ENCODE assay signal across 22 mouse cellular contexts in the genomic region with DNA sequence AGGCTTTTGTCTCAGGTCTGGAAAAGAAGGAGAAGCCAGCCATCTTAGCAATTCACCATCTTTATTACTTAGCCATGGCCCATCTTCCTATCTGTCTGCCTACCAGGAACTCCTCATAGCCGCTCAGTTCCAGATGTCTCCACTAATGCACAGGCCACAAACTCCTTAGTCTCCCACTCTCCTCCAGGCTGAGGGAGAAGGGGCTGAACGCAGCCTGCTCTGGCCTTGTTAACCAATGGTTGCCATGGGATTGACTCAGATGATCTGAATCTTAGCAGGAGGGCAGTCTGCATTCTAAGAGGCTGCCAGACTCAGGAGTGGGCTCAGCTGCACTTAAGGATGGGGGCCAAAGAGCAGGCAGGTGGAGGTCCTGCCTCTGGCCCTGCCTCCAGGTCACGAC. TPM values are rescaled to one million over a fixed set of nuclear protein-coding genes. Genes with fewer than 3 reads are reported as not detected.
DNase-seq lines count a peak whose midpoint lies in the region; ATAC-seq and TF ChIP-seq lines count a peak whose summit lies in the region.
"Had no signal": no experiment of that assay in that cellular context is flagged by ENCODE, and none has a peak within 500 bp of the region (broad histone marks: within the 10 kb centered on the region; RNA-seq: fewer than 3 reads in every experiment).

No protein-coding gene starts in this region.

- TF ChIP-seq EP300 in lung, postnatal 0 days (IDR thresholded peaks at IDR 0.05): no peak

- no peak overlapping the region for H3K27ac ChIP-seq in forebrain, embryonic 12.5 days
- no peak overlapping the region for H3K27ac ChIP-seq in forebrain, embryonic 16.5 days (ENCODE audit: low read length)
- H3K27ac ChIP-seq in hindbrain, embryonic 11.5 days (ENCODE audit: low read depth, low read length): no peak overlapping the region
- H3K27ac ChIP-seq in hindbrain, postnatal 0 days: no peak overlapping the region
- no peak overlapping the region for H3K27ac ChIP-seq in midbrain, embryonic 15.5 days
- H3K27ac ChIP-seq in lung, postnatal 0 days (ENCODE audit: low read length): no peak overlapping the region
- H3K27ac ChIP-seq in intestine, postnatal 0 days (ENCODE audit: low read depth, low read length): no peak overlapping the region
- H3K27ac ChIP-seq: limb, embryonic 13.5 days; liver, embryonic 12.5 days had no signal

- TF ChIP-seq CTCF in hindbrain, postnatal 0 days (IDR thresholded peaks at IDR 0.05; ENCODE audit: low read depth): no peak
- no peak for TF ChIP-seq CTCF in lung, postnatal 0 days (IDR thresholded peaks at IDR 0.05)
- no peak for TF ChIP-seq CTCF in intestine, postnatal 0 days (IDR thresholded peaks at IDR 0.05; ENCODE audit: low read depth)

- H3K9ac ChIP-seq in forebrain, embryonic 12.5 days: no peak overlapping the region
- no peak overlapping the region for H3K9ac ChIP-seq in forebrain, embryonic 16.5 days (replicated peaks; ENCODE audit: low read depth, low read length)
- H3K9ac ChIP-seq in hindbrain, embryonic 11.5 days (ENCODE audit: low read depth, low read length): no peak overlapping the region
- H3K9ac ChIP-seq in hindbrain, postnatal 0 days (replicated peaks; ENCODE audit: low read length): no peak overlapping the region
- no peak overlapping the region for H3K9ac ChIP-seq in midbrain, embryonic 15.5 days
- no peak overlapping the region for H3K9ac ChIP-seq in lung, postnatal 0 days (replicated peaks; ENCODE audit: low read depth)
- no peak overlapping the region for H3K9ac ChIP-seq in intestine, postnatal 0 days (ENCODE audit: low read depth, low read length)
- H3K9ac ChIP-seq: limb, embryonic 13.5 days; liver, embryonic 12.5 days had no signal

- H3K4me3 ChIP-seq in forebrain, embryonic 12.5 days (replicated peaks): no peak overlapping the region
- H3K4me3 ChIP-seq in forebrain, embryonic 16.5 days (replicated peaks; ENCODE audit: low read length): no peak overlapping the region
- no peak overlapping the region for H3K4me3 ChIP-seq in hindbrain, embryonic 11.5 days (ENCODE audit: low read depth, low read length)
- H3K4me3 ChIP-seq in hindbrain, postnatal 0 days (ENCODE audit: low read length): no peak overlapping the region
- H3K4me3 ChIP-seq in midbrain, embryonic 15.5 days: no peak overlapping the region
- no peak overlapping the region for H3K4me3 ChIP-seq in lung, postnatal 0 days (ENCODE audit: low read depth, low read length)
- H3K4me3 ChIP-seq in intestine, postnatal 0 days (ENCODE audit: low read depth, low read length): no peak overlapping the region
- H3K4me3 ChIP-seq: limb, embryonic 13.5 days; liver, embryonic 12.5 days; megakaryocyte, embryonic 14.5 days had no signal

- H3K27me3 ChIP-seq in forebrain, embryonic 12.5 days: no peaks in the 10 kb centered on the region
- H3K27me3 ChIP-seq in forebrain, embryonic 16.5 days (replicated peaks; ENCODE audit: control insufficient read depth, insufficient read depth, low read length): no peaks in the 10 kb centered on the region
- H3K27me3 ChIP-seq in hindbrain, embryonic 11.5 days (ENCODE audit: control insufficient read depth, insufficient read depth, low read length): no peaks in the 10 kb centered on the region
- H3K27me3 ChIP-seq in hindbrain, postnatal 0 days (ENCODE audit: insufficient read depth, low read length): no peaks in the 10 kb centered on the region
- no peaks in the 10 kb centered on the region for H3K27me3 ChIP-seq in midbrain, embryonic 15.5 days (replicated peaks)
- no peaks in the 10 kb centered on the region for H3K27me3 ChIP-seq in lung, postnatal 0 days (replicated peaks; ENCODE audit: insufficient read depth, low read length)
- no peaks in the 10 kb centered on the region for H3K27me3 ChIP-seq in intestine, postnatal 0 days (replicated peaks; ENCODE audit: control insufficient read depth, insufficient read depth, low read length)
- H3K27me3 ChIP-seq: CH12.LX; limb, embryonic 13.5 days; liver, embryonic 12.5 days had no signal

- no peaks in the 10 kb centered on the region for H3K36me3 ChIP-seq in forebrain, embryonic 12.5 days (replicated peaks)
- H3K36me3 ChIP-seq in forebrain, embryonic 16.5 days (ENCODE audit: control insufficient read depth, insufficient read depth): no peaks in the 10 kb centered on the region
- no peaks in the 10 kb centered on the region for H3K36me3 ChIP-seq in hindbrain, embryonic 11.5 days (ENCODE audit: control insufficient read depth, insufficient read depth, low read length)
- H3K36me3 ChIP-seq in hindbrain, postnatal 0 days (ENCODE audit: insufficient read depth, low read length): no peaks in the 10 kb centered on the region
- no peaks in the 10 kb centered on the region for H3K36me3 ChIP-seq in midbrain, embryonic 15.5 days (replicated peaks)
- H3K36me3 ChIP-seq in lung, postnatal 0 days (ENCODE audit: insufficient read depth, low read length): no peaks in the 10 kb centered on the region
- no peaks in the 10 kb centered on the region for H3K36me3 ChIP-seq in intestine, postnatal 0 days (ENCODE audit: control insufficient read depth, insufficient read depth)
- H3K36me3 ChIP-seq: G1E; limb, embryonic 13.5 days; liver, embryonic 12.5 days had no signal

- peak; percentile 5 for DNase-seq in hindbrain, embryonic 11.5 days (ENCODE audit: low spot score)
- no peak for DNase-seq in hindbrain, postnatal 0 days (ENCODE audit: low spot score)
- DNase-seq in right cerebral cortex, postnatal 25 days: no peak
- no peak for DNase-seq in lung, postnatal 0 days (ENCODE audit: low spot score)
- DNase-seq: adrenal gland, adult 8-10 months; cerebellum, adult 2 months; kidney, adult 18-20 months; kidney, postnatal 4 days; lung, adult 2 months; lung, postnatal 36 days; right cerebral cortex, postnatal 14 days; spleen, adult 18-20 months had no signal

- 0 out of 2 replicates have a peak, but pooled peaks have one; percentile 20 for ATAC-seq in forebrain, embryonic 12.5 days (ENCODE audit: low FRiP score)
- no peak for ATAC-seq in forebrain, embryonic 16.5 days
- no peak for ATAC-seq in hindbrain, embryonic 11.5 days (ENCODE audit: low FRiP score)
- peak; percentile 52; the same call in 1 of the 2 replicates for ATAC-seq in hindbrain, postnatal 0 days
- peak; percentile 72 for ATAC-seq in midbrain, embryonic 15.5 days (replicated peaks)
- ATAC-seq in lung, postnatal 0 days: no peak
- ATAC-seq in intestine, postnatal 0 days: no peak
- ATAC-seq: activated CD4-positive, CD25-positive, alpha-beta regulatory T cell, adult 4 months; liver, embryonic 12.5 days had no signal

- H3K9me3 ChIP-seq in forebrain, embryonic 12.5 days: no peaks in the 10 kb centered on the region
- no peaks in the 10 kb centered on the region for H3K9me3 ChIP-seq in forebrain, embryonic 16.5 days (ENCODE audit: control insufficient read depth, low read length)
- H3K9me3 ChIP-seq in hindbrain, embryonic 11.5 days (ENCODE audit: control insufficient read depth, low read length): no peaks in the 10 kb centered on the region
- H3K9me3 ChIP-seq in hindbrain, postnatal 0 days (ENCODE audit: low read length): no peaks in the 10 kb centered on the region
- H3K9me3 ChIP-seq in midbrain, embryonic 15.5 days: no peaks in the 10 kb centered on the region
- H3K9me3 ChIP-seq in lung, postnatal 0 days (ENCODE audit: low read length): no peaks in the 10 kb centered on the region
- H3K9me3 ChIP-seq in intestine, postnatal 0 days (ENCODE audit: control insufficient read depth): no peaks in the 10 kb centered on the region
- H3K9me3 ChIP-seq: G1E; limb, embryonic 13.5 days; liver, embryonic 12.5 days; megakaryocyte, embryonic 14.5 days had no signal

- 65% methylated on average over 3 of the region's 3 CpGs for WGBS in forebrain, embryonic 12.5 days
- 56% methylated on average over 3 of the region's 3 CpGs for whole genome bisulfite sequencing in forebrain, embryonic 16.5 days
- 53% methylated on average over 3 of the region's 3 CpGs for WGBS in hindbrain, embryonic 11.5 days
- 40% methylated on average over 3 of the region's 3 CpGs for WGBS in hindbrain, postnatal 0 days
- WGBS in midbrain, embryonic 15.5 days: 58% methylated on average over 3 of the region's 3 CpGs
- 62% methylated on average over 3 of the region's 3 CpGs for WGBS in lung, postnatal 0 days
- 85% methylated on average over 3 of the region's 3 CpGs for WGBS in intestine, postnatal 0 days

- H3K4me2 ChIP-seq in forebrain, embryonic 12.5 days: no peak overlapping the region
- H3K4me2 ChIP-seq in forebrain, embryonic 16.5 days (ENCODE audit: low read length): no peak overlapping the region
- H3K4me2 ChIP-seq in hindbrain, embryonic 11.5 days (replicated peaks; ENCODE audit: low read depth, low read length): no peak overlapping the region
- H3K4me2 ChIP-seq in hindbrain, postnatal 0 days (ENCODE audit: low read depth, low read length): no peak overlapping the region
- H3K4me2 ChIP-seq in midbrain, embryonic 15.5 days: no peak overlapping the region
- H3K4me2 ChIP-seq in lung, postnatal 0 days (replicated peaks; ENCODE audit: low read depth, low read length): no peak overlapping the region
- no peak overlapping the region for H3K4me2 ChIP-seq in intestine, postnatal 0 days (replicated peaks; ENCODE audit: low read depth)
- H3K4me2 ChIP-seq: limb, embryonic 13.5 days; liver, embryonic 12.5 days had no signal

- H3K4me1 ChIP-seq in forebrain, embryonic 12.5 days: peaks cover 10% of the 10 kb centered on the region; the same call in 1 of the 2 replicates
- H3K4me1 ChIP-seq in forebrain, embryonic 16.5 days (replicated peaks; ENCODE audit: control insufficient read depth, insufficient read depth, low read length): no peaks in the 10 kb centered on the region
- H3K4me1 ChIP-seq in hindbrain, embryonic 11.5 days (replicated peaks; ENCODE audit: control insufficient read depth, insufficient read depth, low read length): no peaks in the 10 kb centered on the region
- no peaks in the 10 kb centered on the region for H3K4me1 ChIP-seq in hindbrain, postnatal 0 days (ENCODE audit: insufficient read depth, low read length)
- peaks cover 4% of the 10 kb centered on the region; the same call in 1 of the 2 replicates for H3K4me1 ChIP-seq in midbrain, embryonic 15.5 days
- no peaks in the 10 kb centered on the region for H3K4me1 ChIP-seq in lung, postnatal 0 days (ENCODE audit: insufficient read depth, low read depth, low read length)
- H3K4me1 ChIP-seq in intestine, postnatal 0 days (replicated peaks; ENCODE audit: control insufficient read depth, insufficient read depth, low read length): no peaks in the 10 kb centered on the region
- H3K4me1 ChIP-seq: limb, embryonic 13.5 days; megakaryocyte, embryonic 14.5 days had no signal

RNA-seq across cellular contexts. Expression of a gene that starts 47.4 kb away (rescaled TPM):
- polyA plus RNA-seq in forebrain, embryonic 12.5 days (2016; fragmentation: Nextera tagmentation; extraction: Ambion mirVana): 5.5 and 5.9 TPM in 2 replicates
- polyA plus RNA-seq in forebrain, embryonic 16.5 days (2015; fragmentation: Nextera tagmentation; extraction: Ambion mirVana): 5.2 and 10.0 TPM in 2 replicates
- 3.5 and 4.7 TPM in 2 replicates for polyA plus RNA-seq in hindbrain, embryonic 11.5 days (2014; fragmentation: Nextera tagmentation; extraction: Ambion mirVana)
- 15.6 and 25.2 TPM in 2 replicates for total RNA-seq in hindbrain, postnatal 0 days (2014; rRNA removed)
- 11.3 and 14.5 TPM in 2 replicates for polyA plus RNA-seq in hindbrain, postnatal 0 days (2015; fragmentation: Nextera tagmentation; extraction: Ambion mirVana)
- polyA plus RNA-seq in midbrain, embryonic 15.5 days (2015; fragmentation: Nextera tagmentation; extraction: Ambion mirVana): 8.4 and 9.8 TPM in 2 replicates
- polyA plus RNA-seq in lung, postnatal 0 days (2015; fragmentation: Nextera tagmentation; extraction: Ambion mirVana): 30.7 and 44.3 TPM in 2 replicates
- polyA plus RNA-seq in intestine, postnatal 0 days (2015; fragmentation: Nextera tagmentation; extraction: Ambion mirVana): 71.3 and 80.4 TPM in 2 replicates
- total RNA-seq: CH12.LX had no signal
- polyA plus RNA-seq: G1E had no signal

Comparison
In these comparisons a context has a peak if more than half of its experiments do, and no peak if none do; other contexts are left out.
1. ATAC-seq: peak in forebrain, embryonic 12.5 days (single experiment), hindbrain, postnatal 0 days (single experiment) and midbrain, embryonic 15.5 days (single experiment); none in forebrain, embryonic 16.5 days (single experiment), hindbrain, embryonic 11.5 days (single experiment), lung, postnatal 0 days (single experiment) and intestine, postnatal 0 days (single experiment).